Mouse (Mus musculus): ENCODE data around the gene Dennd4b. TPM values are rescaled to one million over a fixed set of nuclear protein-coding genes. Genes with fewer than 3 reads are reported as not detected.

The Dennd4b gene
- polyA plus RNA-seq, 1 experiment from 2014 or later = 6.1 TPM

DNA sequence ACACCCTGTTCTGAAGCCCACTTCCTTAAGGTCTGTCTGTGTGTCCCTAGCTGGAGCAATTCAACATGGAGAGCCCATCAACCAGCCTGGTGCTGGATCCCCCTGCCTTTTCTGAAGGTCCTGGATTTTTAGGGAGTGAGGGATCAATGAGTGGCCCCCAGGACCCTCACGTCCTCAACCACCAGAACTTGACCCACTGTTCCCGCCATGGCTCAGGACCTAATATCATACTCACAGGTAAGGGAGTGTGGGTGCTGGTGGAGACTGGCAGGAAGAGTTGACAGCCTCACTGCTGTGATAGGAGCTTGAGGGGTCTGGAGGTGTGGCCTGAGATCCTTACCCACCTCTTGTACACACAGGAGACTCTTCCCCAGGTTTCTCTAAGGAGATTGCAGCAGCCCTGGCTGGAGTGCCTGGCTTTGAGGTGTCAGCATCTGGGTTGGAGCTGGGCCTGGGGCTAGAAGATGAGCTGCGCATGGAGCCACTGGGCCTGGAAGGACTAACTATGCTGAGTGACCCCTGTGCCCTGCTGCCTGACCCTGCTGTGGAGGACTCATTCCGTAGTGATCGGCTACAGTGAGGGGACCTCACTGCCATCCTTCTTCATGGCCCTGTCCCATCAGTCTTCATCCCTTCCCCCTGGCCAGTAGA lies 1.7 kb upstream of the Dennd4b start:
- no peak for DNase-seq
- H3K9me3 ChIP-seq (ENCODE audit: low read depth, low read length) = no peaks in the 10 kb centered on the region
- no peak overlapping the region for H3K27ac ChIP-seq (ENCODE audit: low read depth)
- ATAC-seq (ENCODE audit: insufficient read depth) = no peak
- no peak overlapping the region for H3K4me3 ChIP-seq (ENCODE audit: low read depth, low read length)
- no peak overlapping the region for H3K9ac ChIP-seq
- peaks cover 61% of the 10 kb centered on the region for H3K36me3 ChIP-seq (ENCODE audit: insufficient read depth)
- TF ChIP-seq CTCF (IDR thresholded peaks at IDR 0.05; ENCODE audit: low read depth) = no peak
- 95% methylated on average over 5 of the region's 5 CpGs for WGBS
- no peak overlapping the region for H3K4me2 ChIP-seq
- peaks cover 5% of the 10 kb centered on the region; the same call in 1 of the 2 replicates for H3K4me1 ChIP-seq (ENCODE audit: insufficient read depth)
- H3K27me3 ChIP-seq (ENCODE audit: insufficient read depth, low read length) = no peaks in the 10 kb centered on the region

DNA sequence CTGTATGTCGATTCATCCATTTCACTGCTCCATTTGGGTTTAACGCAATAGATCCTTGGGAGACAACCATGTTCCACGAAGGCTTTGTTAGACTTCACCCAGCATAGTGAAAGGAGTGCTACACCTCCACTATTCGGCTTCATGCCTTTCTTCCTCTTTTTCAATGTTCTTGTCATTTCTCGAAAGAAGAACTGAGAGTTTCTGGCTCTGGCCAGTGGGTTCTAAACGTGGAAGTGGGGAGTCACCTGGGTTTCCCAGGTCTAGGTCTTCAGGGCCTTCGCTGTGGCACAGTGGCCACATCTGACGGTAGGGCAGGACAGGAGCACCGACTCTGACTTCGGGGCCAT lies 325 bp upstream of the Dennd4b start:
- H3K9me3 ChIP-seq (ENCODE audit: low read depth, low read length) = no peaks in the 10 kb centered on the region
- H3K4me1 ChIP-seq (ENCODE audit: insufficient read depth) = peaks cover 5% of the 10 kb centered on the region; the same call in 1 of the 2 replicates
- peaks cover 47% of the 10 kb centered on the region for H3K36me3 ChIP-seq (ENCODE audit: insufficient read depth)
- H3K27me3 ChIP-seq (ENCODE audit: insufficient read depth, low read length) = no peaks in the 10 kb centered on the region
- peak overlapping the region; percentile 80 for H3K4me3 ChIP-seq (ENCODE audit: low read depth, low read length)
- H3K9ac ChIP-seq = peak overlapping the region; percentile 91
- 30% methylated on average over 10 of the region's 10 CpGs for WGBS
- peak overlapping the region; percentile 98 for H3K27ac ChIP-seq (ENCODE audit: low read depth)
- no peak for DNase-seq
- H3K4me2 ChIP-seq = peak overlapping the region; percentile 73
- no peak for ATAC-seq (ENCODE audit: insufficient read depth)
- no peak for TF ChIP-seq CTCF (IDR thresholded peaks at IDR 0.05; ENCODE audit: low read depth)

DNA sequence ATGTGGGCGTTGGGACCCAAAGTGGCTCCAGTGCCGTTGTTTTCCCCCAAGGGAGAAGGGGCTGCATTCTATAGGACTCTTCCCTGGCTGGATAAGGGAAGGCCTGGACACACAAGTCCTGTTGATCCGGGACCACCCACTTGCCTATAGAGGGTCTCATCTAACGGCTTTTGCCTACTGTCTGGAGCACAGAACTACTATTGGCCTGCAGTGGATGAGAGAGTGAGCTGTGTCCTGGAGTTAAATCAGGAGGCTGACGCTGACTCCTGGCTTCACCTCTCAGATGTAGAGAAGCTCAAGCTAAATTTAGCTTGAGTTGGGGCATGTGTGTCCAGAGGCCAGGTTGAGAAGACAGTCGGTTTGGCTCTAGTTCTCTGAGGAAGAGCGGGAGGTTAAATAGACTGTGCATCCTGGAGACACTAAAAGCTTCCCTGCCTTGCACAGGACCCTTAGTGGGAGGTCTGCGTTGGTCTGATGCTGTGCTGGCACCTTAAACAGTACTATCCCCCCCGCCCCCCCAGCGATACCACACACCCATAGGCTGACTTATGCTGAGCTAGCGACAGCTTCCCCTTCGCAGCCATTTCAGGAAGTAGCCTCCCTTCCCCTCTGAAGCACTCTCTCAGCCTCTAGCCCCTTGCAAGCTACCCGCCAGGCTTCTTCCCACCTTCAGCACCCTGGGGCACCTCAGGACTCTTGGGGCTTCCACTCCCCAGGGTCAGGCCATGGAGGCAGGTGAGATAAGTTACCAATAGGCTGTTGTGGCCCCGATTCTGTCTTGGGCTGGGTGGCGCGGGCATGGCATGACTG lies 1.2 kb downstream of the Dennd4b start:
- Histone ChIP-seq H3K4me2 (peak overlapping the region; percentile 73), H3K9ac (peak overlapping the region; percentile 91), H3K27ac (ENCODE audit: low read depth) (peak overlapping the region; percentile 98), H3K36me3 (ENCODE audit: insufficient read depth) (peaks cover 41% of the 10 kb centered on the region), H3K9me3 (ENCODE audit: low read depth, low read length) (no peaks in the 10 kb centered on the region), H3K4me3 (ENCODE audit: low read depth, low read length) (peak overlapping the region; percentile 80), H3K4me1 (ENCODE audit: insufficient read depth) (peaks cover 5% of the 10 kb centered on the region; the same call in 1 of the 2 replicates), H3K27me3 (ENCODE audit: insufficient read depth, low read length) (no peaks in the 10 kb centered on the region)
- TF ChIP-seq CTCF (IDR thresholded peaks at IDR 0.05; ENCODE audit: low read depth) = no peak
- ATAC-seq (ENCODE audit: insufficient read depth) (peak; percentile 61; the same call in 1 of the 2 replicates), DNase-seq (peak; percentile 31)
- WGBS = 22% methylated on average over 16 of the region's 16 CpGs

GRCm38 (mm10) chr3:90266901-90267775 lies 2.2 kb downstream of the Dennd4b start:
- TF ChIP-seq CTCF (IDR thresholded peaks at IDR 0.05; ENCODE audit: low read depth) = no peak
- no peak for ATAC-seq (ENCODE audit: insufficient read depth)
- peaks cover 33% of the 10 kb centered on the region for H3K36me3 ChIP-seq (ENCODE audit: insufficient read depth)
- H3K27ac ChIP-seq (ENCODE audit: low read depth) = peak overlapping the region; percentile 98
- no peaks in the 10 kb centered on the region for H3K9me3 ChIP-seq (ENCODE audit: low read depth, low read length)
- DNase-seq = no peak
- peak overlapping the region; percentile 80; the same call in 1 of the 2 replicates for H3K4me3 ChIP-seq (ENCODE audit: low read depth, low read length)
- no peaks in the 10 kb centered on the region for H3K27me3 ChIP-seq (ENCODE audit: insufficient read depth, low read length)
- H3K9ac ChIP-seq = peak overlapping the region; percentile 91; the same call in 1 of the 2 replicates
- H3K4me1 ChIP-seq (ENCODE audit: insufficient read depth) = peaks cover 5% of the 10 kb centered on the region; the same call in 1 of the 2 replicates
- H3K4me2 ChIP-seq = peak overlapping the region; percentile 73
- WGBS = 88% methylated on average over 20 of the region's 20 CpGs

- H3K36me3 ChIP-seq (ENCODE audit: insufficient read depth) = peaks cover 33% of the 10 kb centered on the region
- H3K4me2 ChIP-seq = no peak overlapping the region
- H3K4me3 ChIP-seq (ENCODE audit: low read depth, low read length) = no peak overlapping the region
- ATAC-seq (ENCODE audit: insufficient read depth) (no peak), DNase-seq (no peak)
- no peaks in the 10 kb centered on the region for H3K27me3 ChIP-seq (ENCODE audit: insufficient read depth, low read length)
- H3K27ac ChIP-seq (ENCODE audit: low read depth) = no peak overlapping the region
- H3K9ac ChIP-seq = no peak overlapping the region
- 96% methylated on average over 11 of the region's 11 CpGs for WGBS
- no peak for TF ChIP-seq CTCF (IDR thresholded peaks at IDR 0.05; ENCODE audit: low read depth)
- peaks cover 5% of the 10 kb centered on the region; the same call in 1 of the 2 replicates for H3K4me1 ChIP-seq (ENCODE audit: insufficient read depth)
- no peaks in the 10 kb centered on the region for H3K9me3 ChIP-seq (ENCODE audit: low read depth, low read length)
Measured at GRCm38 (mm10) chr3:90268190-90268589, 3.2 kb downstream of the Dennd4b start.

GRCm38 (mm10) chr3:90268971-90269370 lies 4.0 kb downstream of the Dennd4b start:
- WGBS = 85% methylated on average over 16 of the region's 16 CpGs
- no peak overlapping the region for H3K9ac ChIP-seq
- ATAC-seq (ENCODE audit: insufficient read depth) (no peak), DNase-seq (no peak)
- no peaks in the 10 kb centered on the region for H3K27me3 ChIP-seq (ENCODE audit: insufficient read depth, low read length)
- H3K27ac ChIP-seq (ENCODE audit: low read depth) = no peak overlapping the region
- no peak overlapping the region for H3K4me2 ChIP-seq
- no peak overlapping the region for H3K4me3 ChIP-seq (ENCODE audit: low read depth, low read length)
- H3K4me1 ChIP-seq (ENCODE audit: insufficient read depth) = peaks cover 5% of the 10 kb centered on the region; the same call in 1 of the 2 replicates
- TF ChIP-seq CTCF (IDR thresholded peaks at IDR 0.05; ENCODE audit: low read depth) = no peak
- H3K36me3 ChIP-seq (ENCODE audit: insufficient read depth) = peaks cover 32% of the 10 kb centered on the region
- no peaks in the 10 kb centered on the region for H3K9me3 ChIP-seq (ENCODE audit: low read depth, low read length)

Data from lung, embryonic 14.5 days (tissue).